Mouse (Mus musculus) spleen, adult 2 months (tissue): ENCODE data around the gene Pfdn4. TPM values are rescaled to one million over a fixed set of nuclear protein-coding genes. Genes with fewer than 3 reads are reported as not detected.

Experiments used
- DNase-seq, 2 experiments: peaks; one replicate each; pipeline versions ENCODE4 v3.0.0 to v3.0.0-alpha.2; 2012 to 2021; ENCODE audit warnings: low spot score in 2 of 2, low read depth in 1 of 2
- H3K27ac ChIP-seq: fragments of 200-500 bp; 2 replicates; pipeline ENCODE4 v1.5.1; 2012; ENCODE audit warnings: low read length, inconsistent platforms; ENCODE audit not compliant: insufficient read depth
- H3K27me3 ChIP-seq: fragments of 200-500 bp; 2 replicates; pipeline ENCODE4 v1.6.1; 2012; ENCODE audit warnings: mild to moderate bottlenecking, moderate library complexity, low read length, inconsistent platforms; ENCODE audit not compliant: control insufficient read depth, insufficient read depth
- H3K36me3 ChIP-seq: fragments of 200-500 bp; 2 replicates; pipeline ENCODE4 v1.6.1; 2012; ENCODE audit warnings: mild to moderate bottlenecking, low read length, inconsistent platforms; ENCODE audit not compliant: control insufficient read depth, insufficient read depth
- H3K4me1 ChIP-seq: fragments of 200-500 bp; 2 replicates; pipeline ENCODE4 v1.6.1; 2011; ENCODE audit warnings: inconsistent platforms; ENCODE audit not compliant: control insufficient read depth, insufficient read depth, insufficient read length
- H3K4me3 ChIP-seq: fragments of 200-500 bp; 2 replicates; pipeline ENCODE4 v1.5.1; 2011; ENCODE audit warnings: mild to moderate bottlenecking, inconsistent platforms; ENCODE audit not compliant: insufficient read depth, insufficient read length; ENCODE audit errors: extremely low read depth
- CTCF ChIP-seq: fragments of 200-500 bp; IDR thresholded peaks from 2 replicates; pipeline ENCODE4 v1.5.1; 2011; ENCODE audit warnings: mild to moderate bottlenecking, inconsistent platforms; ENCODE audit not compliant: insufficient read depth, insufficient read length, insufficient replicate concordance; ENCODE audit errors: extremely low read depth
- POLR2A ChIP-seq: fragments of 200-500 bp; IDR thresholded peaks from 2 replicates; pipeline ENCODE4 v1.6.1; 2011; ENCODE audit warnings: low read depth, low read length, inconsistent platforms
- WGBS: fragments of 180-500 bp; shearing (Covaris S2); methylation state at CpG from one replicate; pipeline ENCODE4 v1.1.7; 2018; 5-methylcytosine and 5-hydroxymethylcytosine counted together
- polyA plus RNA-seq: library from polyadenylated mRNA; depleted of rRNA; stranded (reverse); fragments of >200 nt; gene quantifications from 2 replicates; pipeline ENCODE4 v1.2.3, GENCODE M21; 2012; rRNA removed

Pfdn4 gene
- polyA plus RNA-seq, 1 experiment = 3.0 TPM

DNA sequence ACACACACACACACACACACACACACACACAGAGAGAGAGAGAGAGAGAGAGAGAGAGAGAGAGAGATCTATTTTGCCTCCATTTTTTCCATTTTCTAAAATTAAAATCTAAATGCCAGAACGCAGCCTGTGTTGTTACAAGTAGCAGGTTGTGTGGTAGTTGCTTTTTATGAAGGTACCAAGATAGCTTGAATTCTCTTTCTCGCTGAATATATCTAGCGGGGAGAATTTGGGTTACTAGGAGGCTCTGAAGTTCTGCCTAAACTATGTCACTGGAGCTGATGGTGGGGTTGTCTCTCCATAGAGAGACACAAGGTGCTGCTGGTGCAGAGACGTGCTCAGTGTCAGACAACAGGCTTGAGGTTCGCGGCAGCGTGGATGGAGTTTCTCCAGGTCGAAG is 68.8 kb downstream of the Pfdn4 start:
- TF ChIP-seq POLR2A (no peak), CTCF (no peak)
- DNase-seq = no peak
- Histone ChIP-seq H3K27me3 (no peaks in the 10 kb centered on the region), H3K27ac (no peak overlapping the region), H3K4me1 (no peaks in the 10 kb centered on the region), H3K4me3 (no peak overlapping the region), H3K36me3 (no peaks in the 10 kb centered on the region)
- WGBS = 89% methylated on average over 8 of the region's 8 CpGs

Other genes starting within 250 kb of the Pfdn4 start
- 0.11 and 0.35 TPM in 2 replicates for gene Bcas1, start 68.6 kb upstream of the Pfdn4 start, polyA plus RNA-seq
- gene Cyp24a1, start 717 bp downstream of the Pfdn4 start, polyA plus RNA-seq = not detected in 2 replicates
- not detected in 2 replicates for gene 4930470P17Rik, start 105.6 kb downstream of the Pfdn4 start, polyA plus RNA-seq
- 0.04 and 0.09 TPM in 2 replicates for gene Dok5, start 235.4 kb downstream of the Pfdn4 start, polyA plus RNA-seq